Mouse (Mus musculus): ENCODE measurements around the gene Tma7. TPM values are rescaled to one million over a fixed set of nuclear protein-coding genes. Genes with fewer than 3 reads are reported as not detected.

Gene Tma7
- polyA plus RNA-seq, 1 experiment from 2014 or later = 663 TPM

DNA sequence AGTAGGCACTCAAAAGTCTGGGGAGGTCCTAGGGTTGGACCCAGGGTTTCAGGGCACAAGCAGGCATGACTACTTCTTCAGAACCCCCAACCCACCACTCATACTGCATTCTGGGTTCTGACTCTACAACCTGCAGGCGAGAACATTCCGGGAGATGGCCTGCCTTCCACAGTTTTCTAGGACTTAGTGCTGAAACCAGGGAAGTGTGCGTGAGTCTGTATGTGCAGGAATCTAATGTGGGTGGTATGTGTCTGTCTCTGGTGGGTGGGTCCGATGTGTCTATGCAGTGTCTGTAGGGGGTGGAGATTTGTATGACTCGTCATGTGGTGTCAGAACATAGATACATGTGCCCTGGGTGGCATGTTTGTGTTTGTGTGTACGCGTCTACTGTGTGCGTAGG, 16.0 kb upstream of the Tma7 start:
- 78% methylated on average over 8 of the region's 8 CpGs for WGBS
- Histone ChIP-seq H3K36me3 (ENCODE audit: control insufficient read depth, insufficient read depth, low read length) (peaks cover 3% of the 10 kb centered on the region; the same call in 1 of the 2 replicates), H3K9ac (ENCODE audit: low read depth, low read length) (peak overlapping the region; percentile 14; the same call in 1 of the 2 replicates), H3K27ac (ENCODE audit: low read depth, low read length) (peak overlapping the region; percentile 98), H3K4me1 (ENCODE audit: control insufficient read depth, insufficient read depth, low read depth, low read length) (peaks cover 50% of the 10 kb centered on the region), H3K4me3 (ENCODE audit: low read length) (0 out of 2 replicates have a peak overlapping the region, but pooled peaks have one; percentile 2), H3K27me3 (replicated peaks; ENCODE audit: control insufficient read depth, insufficient read depth, low read length) (no peaks in the 10 kb centered on the region), H3K9me3 (ENCODE audit: control insufficient read depth, low read length) (no peaks in the 10 kb centered on the region), H3K4me2 (ENCODE audit: low read length) (peak overlapping the region; percentile 83)
- no peak for ATAC-seq

DNA sequence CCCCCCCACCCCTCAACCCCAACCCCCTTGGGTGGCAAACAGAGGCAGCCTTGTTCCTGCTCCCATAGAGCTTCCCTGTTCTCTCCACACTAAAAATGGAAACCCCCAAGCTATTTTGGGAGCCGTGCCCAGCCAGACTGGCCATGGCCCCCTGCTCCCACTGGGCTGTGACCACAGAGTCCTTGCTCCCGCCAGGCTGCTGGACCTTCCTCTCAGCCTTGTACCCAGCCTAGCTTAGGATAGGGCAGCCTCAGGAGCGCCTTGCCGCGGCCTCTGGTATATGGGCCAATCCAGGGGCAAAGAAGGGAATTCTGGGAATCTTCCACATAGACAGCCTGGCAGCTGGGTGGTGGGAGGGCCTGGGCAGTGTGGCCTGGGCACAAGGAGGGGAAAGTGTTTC, 15.4 kb upstream of the Tma7 start:
- H3K4me1 ChIP-seq (ENCODE audit: control insufficient read depth, insufficient read depth, low read depth, low read length) = peaks cover 50% of the 10 kb centered on the region
- WGBS = 33% methylated on average over 5 of the region's 5 CpGs
- peak; percentile 66 for ATAC-seq

DNA sequence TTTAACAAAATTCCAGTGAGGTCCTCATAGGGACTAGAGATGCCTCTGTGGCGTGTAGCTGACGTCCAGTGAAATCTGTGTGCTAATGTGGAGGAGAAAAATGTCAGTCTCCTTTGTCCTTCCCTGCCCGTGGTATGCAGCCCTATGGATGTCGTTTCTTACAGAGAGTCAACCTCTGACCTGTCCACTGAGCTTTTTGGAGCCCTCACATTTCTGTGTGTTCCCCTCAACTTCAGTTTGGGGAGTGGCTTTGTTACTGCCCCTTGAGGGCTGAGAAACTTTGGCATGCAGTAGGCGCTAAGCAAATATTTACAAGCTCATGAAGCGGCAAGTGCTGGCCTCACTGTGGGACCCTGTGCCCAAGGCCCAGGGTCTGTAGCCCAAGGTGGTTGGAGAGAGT, 14.9 kb upstream of the Tma7 start:
- H3K9me3 ChIP-seq (ENCODE audit: control insufficient read depth, low read length) = no peaks in the 10 kb centered on the region
- peaks cover 50% of the 10 kb centered on the region for H3K4me1 ChIP-seq (ENCODE audit: control insufficient read depth, insufficient read depth, low read depth, low read length)
- peak overlapping the region; percentile 98 for H3K27ac ChIP-seq (ENCODE audit: low read depth, low read length)
- no peak for ATAC-seq
- peak overlapping the region; percentile 79 for H3K4me3 ChIP-seq (ENCODE audit: low read length)
- peaks cover 3% of the 10 kb centered on the region; the same call in 1 of the 2 replicates for H3K36me3 ChIP-seq (ENCODE audit: control insufficient read depth, insufficient read depth, low read length)
- H3K4me2 ChIP-seq (ENCODE audit: low read length) = peak overlapping the region; percentile 83
- 13% methylated on average over 6 of the region's 6 CpGs for WGBS
- H3K27me3 ChIP-seq (replicated peaks; ENCODE audit: control insufficient read depth, insufficient read depth, low read length) = no peaks in the 10 kb centered on the region
- peak overlapping the region; percentile 88 for H3K9ac ChIP-seq (ENCODE audit: low read depth, low read length)

More for the DNA sequence above, 15.4 kb upstream of the Tma7 start:
- Histone ChIP-seq H3K27ac (ENCODE audit: low read depth, low read length) (peak overlapping the region; percentile 98), H3K4me2 (ENCODE audit: low read length) (peak overlapping the region; percentile 83), H3K4me3 (ENCODE audit: low read length) (peak overlapping the region; percentile 79; the same call in 1 of the 2 replicates), H3K27me3 (replicated peaks; ENCODE audit: control insufficient read depth, insufficient read depth, low read length) (no peaks in the 10 kb centered on the region), H3K36me3 (ENCODE audit: control insufficient read depth, insufficient read depth, low read length) (peaks cover 3% of the 10 kb centered on the region; the same call in 1 of the 2 replicates), H3K9ac (ENCODE audit: low read depth, low read length) (peak overlapping the region; percentile 88), H3K9me3 (ENCODE audit: control insufficient read depth, low read length) (no peaks in the 10 kb centered on the region)

DNA sequence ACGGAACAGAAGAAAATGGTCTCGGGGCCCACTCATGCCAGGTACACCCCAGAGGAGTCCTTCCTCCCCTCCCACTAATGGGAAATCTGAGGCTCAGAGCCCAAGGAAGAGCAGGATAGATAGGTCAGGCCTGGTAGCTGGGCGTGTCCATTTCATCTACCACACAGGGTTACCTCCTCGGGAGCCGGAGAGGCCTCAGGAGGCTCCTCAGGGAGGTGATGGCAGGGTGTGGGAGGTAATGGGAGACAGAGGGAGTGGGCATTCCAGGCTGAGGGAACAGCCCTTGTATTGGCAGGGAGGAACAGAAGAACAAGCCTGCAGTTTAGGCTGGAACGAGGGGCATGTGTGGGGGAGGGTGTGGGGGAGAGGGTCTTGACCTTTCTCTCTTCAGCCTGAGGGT, 14.5 kb upstream of the Tma7 start:
- H3K4me2 ChIP-seq (ENCODE audit: low read length) = peak overlapping the region; percentile 83
- peak overlapping the region; percentile 98 for H3K27ac ChIP-seq (ENCODE audit: low read depth, low read length)
- no peaks in the 10 kb centered on the region for H3K9me3 ChIP-seq (ENCODE audit: control insufficient read depth, low read length)
- peak overlapping the region; percentile 79 for H3K4me3 ChIP-seq (ENCODE audit: low read length)
- H3K4me1 ChIP-seq (ENCODE audit: control insufficient read depth, insufficient read depth, low read depth, low read length) = peaks cover 50% of the 10 kb centered on the region
- no peaks in the 10 kb centered on the region for H3K27me3 ChIP-seq (replicated peaks; ENCODE audit: control insufficient read depth, insufficient read depth, low read length)
- peaks cover 5% of the 10 kb centered on the region; the same call in 1 of the 2 replicates for H3K36me3 ChIP-seq (ENCODE audit: control insufficient read depth, insufficient read depth, low read length)
- WGBS = 12% methylated on average over 6 of the region's 6 CpGs
- peak overlapping the region; percentile 88 for H3K9ac ChIP-seq (ENCODE audit: low read depth, low read length)
- ATAC-seq = no peak

DNA sequence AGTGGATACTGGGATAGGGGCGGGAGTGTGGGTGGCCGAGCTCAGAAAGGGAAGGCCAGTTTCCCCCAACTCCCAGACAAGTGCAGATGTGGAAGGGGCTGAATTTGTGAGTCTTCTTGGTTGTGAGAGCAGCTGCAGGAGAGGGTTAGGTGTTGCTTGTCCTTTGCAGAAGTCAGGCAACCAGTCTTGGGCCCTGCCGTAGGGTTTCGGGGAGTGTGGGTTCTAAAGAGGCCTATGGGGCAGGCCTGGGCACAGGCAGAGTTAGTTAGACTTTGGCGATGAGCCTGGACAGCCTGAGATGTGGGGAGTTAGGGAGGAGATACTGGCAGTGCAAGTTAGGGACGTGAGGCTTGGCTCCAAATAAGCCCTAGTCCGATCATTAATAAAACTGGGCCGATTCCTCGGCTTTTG, 13.9 kb upstream of the Tma7 start:
- Histone ChIP-seq H3K36me3 (ENCODE audit: control insufficient read depth, insufficient read depth, low read length) (peaks cover 6% of the 10 kb centered on the region; the same call in 1 of the 2 replicates), H3K9ac (ENCODE audit: low read depth, low read length) (peak overlapping the region; percentile 88), H3K27ac (ENCODE audit: low read depth, low read length) (peak overlapping the region; percentile 98), H3K4me1 (ENCODE audit: control insufficient read depth, insufficient read depth, low read depth, low read length) (peaks cover 50% of the 10 kb centered on the region), H3K4me2 (ENCODE audit: low read length) (peak overlapping the region; percentile 83), H3K27me3 (replicated peaks; ENCODE audit: control insufficient read depth, insufficient read depth, low read length) (no peaks in the 10 kb centered on the region), H3K9me3 (ENCODE audit: control insufficient read depth, low read length) (no peaks in the 10 kb centered on the region), H3K4me3 (ENCODE audit: low read length) (peak overlapping the region; percentile 79)
- 2% methylated on average over 9 of the region's 9 CpGs for WGBS
- ATAC-seq = no peak

DNA sequence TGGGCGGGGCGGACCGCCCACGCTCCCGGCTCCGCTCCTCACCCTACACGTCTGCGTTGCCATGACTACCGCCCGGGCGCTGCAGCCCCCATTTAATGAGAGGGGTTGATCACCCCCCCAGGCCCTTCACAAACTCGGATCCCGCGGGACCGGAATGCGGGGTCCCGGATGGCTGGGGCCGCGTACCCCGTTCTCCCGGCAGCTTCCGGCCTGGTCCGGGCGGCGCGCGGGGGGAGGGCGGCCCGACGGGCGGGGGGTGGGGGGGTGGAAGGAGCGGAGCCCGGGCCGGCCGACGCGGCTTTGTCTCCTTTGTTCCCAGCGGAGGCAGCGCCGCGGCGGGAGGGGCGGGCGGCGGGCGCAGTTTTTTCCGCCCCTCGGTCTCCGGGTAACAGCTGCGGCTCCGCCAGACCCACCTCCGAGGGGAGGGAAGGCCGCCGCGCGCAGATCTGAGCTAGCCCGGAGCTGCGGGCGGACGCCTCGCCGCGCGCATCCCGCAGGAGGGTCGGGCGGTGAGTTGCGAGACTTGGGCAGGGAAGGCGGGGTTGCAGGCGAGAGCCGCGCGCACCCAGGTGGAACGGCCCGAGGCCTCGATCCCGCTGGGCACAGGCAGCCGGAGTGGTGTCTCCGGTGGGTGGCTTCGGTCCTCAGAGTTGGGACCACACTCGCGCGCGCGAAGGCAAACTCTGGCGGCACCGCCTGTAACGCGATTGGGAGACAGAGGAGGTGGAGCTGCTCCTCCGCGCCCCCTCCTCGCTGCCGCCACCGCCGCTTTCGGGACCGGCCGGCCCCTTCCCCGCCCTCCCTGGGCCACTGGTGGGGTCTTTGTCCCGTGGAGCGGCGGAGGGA, 13.0 kb upstream of the Tma7 start, which contains the start of gene Plxnb1:
Gene Plxnb1, plus strand, starts transcription at position 253 of the 846 bp plus-strand sequence.
- Histone ChIP-seq H3K4me1 (ENCODE audit: control insufficient read depth, insufficient read depth, low read depth, low read length) (peaks cover 50% of the 10 kb centered on the region), H3K4me3 (ENCODE audit: low read length) (peak within 1 kb of the TSS; percentile 79), H3K4me2 (ENCODE audit: low read length) (peak within 1 kb of the TSS; percentile 83), H3K36me3 (ENCODE audit: control insufficient read depth, insufficient read depth, low read length) (0 out of 2 replicates have a peak, but pooled peaks cover 5% of the 10 kb centered on the region), H3K9ac (ENCODE audit: low read depth, low read length) (peak within 1 kb of the TSS; percentile 88), H3K9me3 (ENCODE audit: control insufficient read depth, low read length) (no peaks in the 10 kb centered on the region), H3K27ac (ENCODE audit: low read depth, low read length) (peak within 1 kb of the TSS; percentile 98), H3K27me3 (replicated peaks; ENCODE audit: control insufficient read depth, insufficient read depth, low read length) (no peaks in the 10 kb centered on the region)
- peak; percentile 61 for ATAC-seq
- under 1% methylated on average over 57 of the region's 102 CpGs for WGBS

DNA sequence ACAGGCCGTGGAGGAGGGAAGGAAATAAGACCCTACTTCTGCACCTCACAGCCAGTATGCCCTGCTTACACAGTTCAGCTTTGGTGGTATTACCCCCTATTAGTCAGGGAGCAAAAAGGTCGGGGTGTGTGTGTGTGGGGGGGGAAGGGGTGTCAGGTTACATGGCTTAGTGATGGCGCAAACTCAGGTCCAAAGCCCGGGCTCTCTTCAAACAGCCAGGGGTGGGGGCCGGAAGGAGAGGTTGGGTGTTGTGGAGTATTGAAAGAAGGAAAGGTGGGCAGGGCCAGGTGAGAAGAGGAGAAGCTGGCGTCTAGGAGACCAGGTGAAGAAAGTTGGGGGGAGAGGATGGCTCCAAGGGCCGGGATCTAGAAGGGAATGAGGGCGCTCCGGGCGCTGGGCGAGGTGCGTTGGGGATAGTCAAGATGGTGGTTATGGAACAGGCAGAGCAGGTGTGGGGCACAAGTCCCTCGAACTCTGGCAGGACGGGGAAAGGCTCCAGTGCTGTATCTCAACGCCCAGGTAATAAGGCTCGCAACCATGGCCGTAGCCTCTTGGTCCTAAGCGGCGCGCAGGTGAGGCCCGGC, 12.3 kb upstream of the Tma7 start:
- H3K9ac ChIP-seq (ENCODE audit: low read depth, low read length) = peak overlapping the region; percentile 88
- under 1% methylated on average over 20 of the region's 21 CpGs for WGBS
- H3K4me3 ChIP-seq (ENCODE audit: low read length) = peak overlapping the region; percentile 79
- H3K4me2 ChIP-seq (ENCODE audit: low read length) = peak overlapping the region; percentile 83
- peaks cover 49% of the 10 kb centered on the region for H3K4me1 ChIP-seq (ENCODE audit: control insufficient read depth, insufficient read depth, low read depth, low read length)
- H3K27me3 ChIP-seq (replicated peaks; ENCODE audit: control insufficient read depth, insufficient read depth, low read length) = no peaks in the 10 kb centered on the region
- 0 out of 2 replicates have a peak, but pooled peaks cover 5% of the 10 kb centered on the region for H3K36me3 ChIP-seq (ENCODE audit: control insufficient read depth, insufficient read depth, low read length)
- H3K9me3 ChIP-seq (ENCODE audit: control insufficient read depth, low read length) = no peaks in the 10 kb centered on the region
- peak overlapping the region; percentile 98 for H3K27ac ChIP-seq (ENCODE audit: low read depth, low read length)
- no peak; the same call in 1 of the 2 replicates for ATAC-seq

DNA sequence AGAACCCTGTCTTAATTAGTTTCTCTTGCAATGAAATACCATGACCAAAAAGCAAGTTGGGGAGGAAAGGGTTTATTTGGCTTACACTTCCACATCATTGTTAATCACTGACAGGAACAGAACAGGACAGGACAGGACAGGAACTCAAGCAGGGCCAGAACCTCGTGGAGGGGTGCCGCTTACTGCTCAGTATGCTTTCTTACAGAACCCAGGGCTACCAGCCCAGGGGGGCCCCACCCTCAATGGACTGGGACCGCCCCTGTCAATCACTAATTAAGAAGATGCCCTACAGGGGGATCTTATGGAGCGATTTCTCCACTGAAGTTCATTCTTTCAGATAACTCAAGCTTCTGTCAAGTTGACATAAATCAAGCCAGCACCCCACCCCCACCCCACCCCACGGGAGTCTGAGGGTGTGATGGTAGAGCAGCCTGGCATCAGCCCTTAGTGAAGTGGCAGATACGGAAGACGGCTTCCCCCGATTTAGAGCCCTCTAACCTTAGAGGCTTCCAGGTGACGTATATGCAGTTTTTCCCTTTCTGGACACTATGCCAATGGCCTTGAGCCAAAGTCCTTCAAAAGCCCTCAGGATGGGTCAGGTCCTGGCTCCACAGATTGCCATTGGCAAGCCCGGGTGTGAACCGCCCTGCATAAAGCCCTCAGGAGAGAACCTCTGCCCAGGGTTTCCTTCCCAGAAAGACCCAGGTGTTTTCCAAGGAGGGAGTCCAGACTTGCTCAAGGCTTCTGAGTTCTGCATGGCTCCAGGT, 11.6 kb upstream of the Tma7 start:
- Histone ChIP-seq H3K4me3 (ENCODE audit: low read length) (peak overlapping the region; percentile 79), H3K36me3 (ENCODE audit: control insufficient read depth, insufficient read depth, low read length) (0 out of 2 replicates have a peak, but pooled peaks cover 5% of the 10 kb centered on the region), H3K4me2 (ENCODE audit: low read length) (peak overlapping the region; percentile 83), H3K4me1 (ENCODE audit: control insufficient read depth, insufficient read depth, low read depth, low read length) (peaks cover 42% of the 10 kb centered on the region), H3K9me3 (ENCODE audit: control insufficient read depth, low read length) (no peaks in the 10 kb centered on the region), H3K9ac (ENCODE audit: low read depth, low read length) (peak overlapping the region; percentile 88), H3K27ac (ENCODE audit: low read depth, low read length) (peak overlapping the region; percentile 98), H3K27me3 (replicated peaks; ENCODE audit: control insufficient read depth, insufficient read depth, low read length) (no peaks in the 10 kb centered on the region)
- WGBS = 8% methylated on average over 11 of the region's 11 CpGs
- no peak for ATAC-seq

Measured in hindbrain, embryonic 16.5 days (tissue).